Mouse (Mus musculus) liver, embryonic 12.5 days (tissue): Measurements from ENCODE around the gene Pheta2. TPM values are rescaled to one million over a fixed set of nuclear protein-coding genes. Genes with fewer than 3 reads are reported as not detected.

ENCODE experiments used
- ATAC-seq: fragments of 200-750 bp; cut with Nextera tagmentation; 2 replicates; pipeline ENCODE4 v1.8.0; 2017; ENCODE audit warnings: moderate number of reproducible peaks, mild to moderate bottlenecking, moderate library complexity
- H3K27ac ChIP-seq: fragments of 300-500 bp; sonication (generic); 2 replicates; pipeline ENCODE4 v1.5.1; 2016; ENCODE audit warnings: mild to moderate bottlenecking
- H3K27me3 ChIP-seq: fragments of 300-500 bp; sonication (generic); replicated peaks from 2 replicates; pipeline ENCODE4 v1.6.1; 2016; ENCODE audit warnings: mild to moderate bottlenecking, moderate library complexity
- H3K36me3 ChIP-seq: fragments of 300-500 bp; sonication (generic); 2 replicates; pipeline ENCODE4 v1.6.1; 2016; ENCODE audit warnings: mild to moderate bottlenecking, moderate library complexity
- H3K4me1 ChIP-seq: fragments of 300-500 bp; sonication (generic); 2 replicates; pipeline ENCODE4 v1.6.1; 2016
- H3K4me2 ChIP-seq: fragments of 300-500 bp; sonication (generic); 2 replicates; pipeline ENCODE4 v1.6.1; 2016; ENCODE audit warnings: mild to moderate bottlenecking, moderate library complexity
- H3K4me3 ChIP-seq: fragments of 300-500 bp; sonication (generic); 2 replicates; pipeline ENCODE4 v1.5.1; 2016; ENCODE audit warnings: mild to moderate bottlenecking, moderate library complexity
- H3K9ac ChIP-seq: fragments of 300-500 bp; sonication (generic); 2 replicates; pipeline ENCODE4 v1.6.1; 2016; ENCODE audit warnings: mild to moderate bottlenecking, moderate library complexity
- H3K9me3 ChIP-seq: fragments of 300-500 bp; sonication (generic); replicated peaks from 2 replicates; pipeline ENCODE4 v1.6.1; 2016; ENCODE audit warnings: mild to moderate bottlenecking, moderate library complexity
- WGBS: fragments of 180-500 bp; shearing (Covaris S2); methylation state at CpG from one replicate; pipeline ENCODE4 v1.1.7; 2016; ENCODE audit not compliant: insufficient replicate concordance; 5-methylcytosine and 5-hydroxymethylcytosine counted together
- polyA plus RNA-seq: library from polyadenylated mRNA; unstranded; fragments of >200 nt; fragmentation: Nextera tagmentation; extraction: Ambion mirVana; gene quantifications from 2 replicates; pipeline ENCODE4 v1.2.1, GENCODE M21; 2016

The Pheta2 gene
- 39.1 and 42.8 TPM in 2 replicates for polyA plus RNA-seq

GRCm38 (mm10) chr15:82338593-82339112, at the start of gene Pheta2, which contains the start of the genes Naga and Smdt1:
Pheta2 (plus strand) TSS chr15:82338942.
Naga (minus strand) TSS chr15:82338925.
Smdt1 (plus strand) TSS chr15:82338959.
- peak; percentile 82 for ATAC-seq
- Histone ChIP-seq H3K4me3 (peak within 1 kb of the TSS; percentile 75), H3K9me3 (no peaks in the 10 kb centered on the region), H3K36me3 (peaks cover 44% of the 10 kb centered on the region), H3K27ac (peak within 1 kb of the TSS; percentile 100), H3K4me2 (peak within 1 kb of the TSS; percentile 94), H3K9ac (peak within 1 kb of the TSS; percentile 96), H3K27me3 (no peaks in the 10 kb centered on the region), H3K4me1 (peaks cover 63% of the 10 kb centered on the region)
- under 1% methylated on average over 41 of the region's 41 CpGs for WGBS

DNA sequence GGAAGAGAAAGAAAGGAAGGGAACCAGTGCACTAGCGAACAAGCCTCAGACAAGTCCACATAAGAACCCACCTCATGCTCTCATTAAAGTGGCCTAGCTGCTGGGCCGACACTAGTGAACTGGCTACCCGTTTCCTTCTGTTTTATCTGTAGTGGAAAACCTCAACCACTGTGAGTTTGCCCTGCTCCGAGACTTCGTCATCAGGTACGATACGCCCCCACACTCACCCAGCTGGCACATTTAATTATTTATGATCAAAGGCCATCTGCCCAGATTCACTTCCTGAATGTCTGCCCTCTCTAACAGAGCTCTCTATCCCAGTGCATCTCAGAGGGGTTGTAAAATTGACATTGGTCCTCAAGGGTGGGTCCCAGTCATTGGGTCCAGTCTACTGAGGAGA, 48.5 kb upstream of the Pheta2 start:
- 65% methylated on average over 7 of the region's 7 CpGs for WGBS
- peaks cover 16% of the 10 kb centered on the region for H3K4me1 ChIP-seq

DNA sequence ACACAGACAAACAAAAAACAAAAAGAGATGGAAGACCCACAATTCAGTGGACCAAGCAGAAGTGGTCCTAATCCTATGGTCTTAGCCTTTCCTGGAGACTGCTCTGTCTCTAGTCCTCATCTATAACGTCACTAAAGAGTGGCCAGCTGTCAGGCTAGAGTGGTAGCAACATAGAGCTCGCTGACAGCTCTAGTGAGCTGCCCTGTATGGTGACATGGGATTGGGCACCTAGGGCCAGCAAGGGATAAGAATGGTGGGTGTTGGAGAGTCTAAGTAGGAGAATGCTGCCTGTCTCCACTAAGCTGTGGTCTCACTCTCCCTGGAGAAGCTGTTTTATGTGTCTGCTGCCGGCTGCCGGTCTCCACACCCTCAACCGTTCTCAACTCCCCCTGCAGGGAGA, 45.9 kb upstream of the Pheta2 start:
- no peak overlapping the region for H3K9ac ChIP-seq
- H3K9me3 ChIP-seq = no peaks in the 10 kb centered on the region
- H3K27ac ChIP-seq = no peak overlapping the region
- WGBS = 36% methylated on average over 5 of the region's 5 CpGs
- H3K27me3 ChIP-seq = 0 out of 2 replicates have a peak, but pooled peaks cover 12% of the 10 kb centered on the region
- no peak overlapping the region for H3K4me2 ChIP-seq
- no peak overlapping the region for H3K4me3 ChIP-seq
- no peaks in the 10 kb centered on the region for H3K36me3 ChIP-seq
- H3K4me1 ChIP-seq = peaks cover 14% of the 10 kb centered on the region
- ATAC-seq = no peak

More for the DNA sequence above, 48.5 kb upstream of the Pheta2 start:
- no peak overlapping the region for H3K4me3 ChIP-seq
- no peak overlapping the region for H3K27ac ChIP-seq
- H3K27me3 ChIP-seq = peaks cover 15% of the 10 kb centered on the region; the same call in 1 of the 2 replicates
- H3K9ac ChIP-seq = no peak overlapping the region
- no peaks in the 10 kb centered on the region for H3K9me3 ChIP-seq
- no peak for ATAC-seq
- no peak overlapping the region for H3K4me2 ChIP-seq
- H3K36me3 ChIP-seq = no peaks in the 10 kb centered on the region

DNA sequence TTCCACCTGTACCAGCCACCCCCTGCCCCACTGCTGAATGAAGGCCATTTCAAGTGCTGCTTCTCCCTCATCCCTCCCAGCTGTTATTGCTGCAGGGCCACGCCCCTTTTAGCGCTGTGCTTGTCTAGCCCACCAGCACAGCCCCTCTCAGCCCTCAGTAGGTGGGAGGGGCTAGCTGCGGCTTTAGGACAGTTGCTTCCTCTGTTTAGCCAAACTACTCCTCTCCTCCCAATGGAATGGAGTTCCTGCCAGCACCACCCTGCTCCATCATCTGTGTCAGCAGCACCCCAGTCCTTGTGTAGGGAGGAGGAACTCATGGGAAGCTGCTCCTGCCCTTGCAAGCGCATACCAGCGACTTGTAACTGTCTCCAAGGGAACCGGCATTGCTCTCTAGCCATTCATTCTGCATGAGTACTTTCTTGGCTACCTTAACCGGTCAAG, 45.5 kb upstream of the Pheta2 start:
- WGBS = 20% methylated on average over 7 of the region's 7 CpGs
- no peak overlapping the region for H3K4me3 ChIP-seq
- ATAC-seq = 0 out of 2 replicates have a peak, but pooled peaks have one; percentile 15
- no peaks in the 10 kb centered on the region for H3K36me3 ChIP-seq
- peaks cover 14% of the 10 kb centered on the region for H3K4me1 ChIP-seq
- no peak overlapping the region for H3K27ac ChIP-seq
- no peaks in the 10 kb centered on the region for H3K9me3 ChIP-seq
- peak overlapping the region; percentile 3 for H3K4me2 ChIP-seq
- H3K27me3 ChIP-seq = 0 out of 2 replicates have a peak, but pooled peaks cover 12% of the 10 kb centered on the region
- no peak overlapping the region for H3K9ac ChIP-seq

GRCm38 (mm10) chr15:82294059-82294458, 44.7 kb upstream of the Pheta2 start:
- Histone ChIP-seq H3K9me3 (no peaks in the 10 kb centered on the region), H3K27me3 (peaks cover 16% of the 10 kb centered on the region), H3K4me1 (peaks cover 18% of the 10 kb centered on the region), H3K27ac (no peak overlapping the region), H3K4me3 (no peak overlapping the region), H3K4me2 (no peak overlapping the region), H3K9ac (no peak overlapping the region), H3K36me3 (no peaks in the 10 kb centered on the region)
- 44% methylated on average over 8 of the region's 8 CpGs for WGBS
- no peak for ATAC-seq

GRCm38 (mm10) chr15:82298764-82299561, 39.8 kb upstream of the Pheta2 start, which contains the start of gene Wbp2nl:
Wbp2nl (plus strand) TSS chr15:82298954.
- Histone ChIP-seq H3K4me1 (peaks cover 17% of the 10 kb centered on the region), H3K27ac (no peak within 1 kb of the TSS), H3K27me3 (peaks cover 13% of the 10 kb centered on the region), H3K36me3 (no peaks in the 10 kb centered on the region), H3K9me3 (no peaks in the 10 kb centered on the region), H3K4me2 (peak within 1 kb of the TSS; percentile 43), H3K4me3 (no peak within 1 kb of the TSS; the same call in 1 of the 2 replicates), H3K9ac (no peak within 1 kb of the TSS)
- ATAC-seq = peak; percentile 27; the same call in 1 of the 2 replicates
- 52% methylated on average over 39 of the region's 39 CpGs for WGBS

DNA sequence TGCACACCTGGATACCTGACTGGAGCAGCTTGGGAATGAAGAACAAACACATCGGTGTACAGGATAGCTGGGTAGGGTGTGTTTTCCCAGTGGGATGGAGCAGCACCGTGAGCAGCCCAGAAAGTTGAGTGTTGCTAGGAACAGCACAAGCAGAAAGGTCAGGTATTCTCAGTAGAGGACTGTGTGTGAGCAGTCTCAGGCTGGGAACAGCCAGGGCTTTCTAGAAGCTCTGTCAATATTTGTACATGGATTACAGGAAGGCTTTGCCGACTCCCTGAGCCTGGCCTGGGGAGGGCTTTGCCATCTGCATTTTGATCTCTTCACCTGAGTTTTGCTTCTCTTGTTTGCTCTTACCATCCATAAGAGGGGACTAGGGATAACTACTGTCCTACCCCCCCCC, 31.6 kb upstream of the Pheta2 start:
- Histone ChIP-seq H3K9me3 (no peaks in the 10 kb centered on the region), H3K9ac (no peak overlapping the region), H3K4me1 (peaks cover 14% of the 10 kb centered on the region), H3K27ac (no peak overlapping the region), H3K27me3 (0 out of 2 replicates have a peak, but pooled peaks cover 7% of the 10 kb centered on the region), H3K4me2 (no peak overlapping the region), H3K4me3 (no peak overlapping the region), H3K36me3 (no peaks in the 10 kb centered on the region)
- ATAC-seq = no peak
- WGBS = 67% methylated on average over 3 of the region's 3 CpGs

DNA sequence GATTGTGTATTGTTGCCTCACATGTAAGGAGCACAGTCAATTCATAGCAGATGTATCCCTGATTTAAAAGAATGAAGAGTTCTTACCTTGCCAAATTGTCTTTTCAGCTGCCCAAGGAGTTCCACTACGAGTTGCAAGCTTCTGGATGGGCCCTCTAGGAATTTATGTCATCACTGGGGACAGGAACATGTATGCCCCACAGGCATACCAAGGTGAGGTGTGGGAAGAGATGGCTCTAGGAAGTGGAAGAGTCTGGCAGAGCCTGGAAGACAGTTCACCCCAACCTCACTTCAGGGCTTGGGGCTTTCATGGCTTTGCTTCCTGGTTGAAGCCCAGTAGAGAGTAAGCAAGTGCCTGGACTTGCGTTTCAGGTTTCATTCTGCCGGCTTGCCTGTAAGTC, 30.3 kb upstream of the Pheta2 start:
- Histone ChIP-seq H3K4me3 (no peak overlapping the region), H3K4me1 (peaks cover 14% of the 10 kb centered on the region), H3K4me2 (no peak overlapping the region), H3K27ac (no peak overlapping the region), H3K27me3 (0 out of 2 replicates have a peak, but pooled peaks cover 7% of the 10 kb centered on the region), H3K9ac (no peak overlapping the region), H3K9me3 (no peaks in the 10 kb centered on the region), H3K36me3 (no peaks in the 10 kb centered on the region)
- WGBS = 79% methylated on average over 3 of the region's 3 CpGs
- ATAC-seq = no peak

GRCm38 (mm10) chr15:82317839-82318238, 20.9 kb upstream of the Pheta2 start:
- Histone ChIP-seq H3K4me2 (no peak overlapping the region), H3K4me1 (peaks cover 9% of the 10 kb centered on the region), H3K36me3 (no peaks in the 10 kb centered on the region), H3K27me3 (no peaks in the 10 kb centered on the region), H3K4me3 (no peak overlapping the region), H3K27ac (no peak overlapping the region), H3K9me3 (no peaks in the 10 kb centered on the region), H3K9ac (no peak overlapping the region)
- ATAC-seq = no peak
- WGBS = 69% methylated on average over 6 of the region's 6 CpGs

- Histone ChIP-seq H3K36me3 (no peaks in the 10 kb centered on the region), H3K9ac (no peak overlapping the region), H3K9me3 (no peaks in the 10 kb centered on the region), H3K4me2 (no peak overlapping the region), H3K4me3 (no peak overlapping the region), H3K27ac (no peak overlapping the region), H3K27me3 (no peaks in the 10 kb centered on the region), H3K4me1 (peaks cover 5% of the 10 kb centered on the region)
- ATAC-seq = no peak
- 69% methylated on average over 1 of the region's 1 CpGs for WGBS
These were observed 19.1 kb upstream of the Pheta2 start for GRCm38 (mm10) chr15:82319613-82320012.

- no peak overlapping the region for H3K9ac ChIP-seq
- no peaks in the 10 kb centered on the region for H3K36me3 ChIP-seq
- H3K9me3 ChIP-seq = no peaks in the 10 kb centered on the region
- ATAC-seq = no peak
- no peak overlapping the region for H3K4me3 ChIP-seq
- H3K27me3 ChIP-seq = no peaks in the 10 kb centered on the region
- 72% methylated on average over 8 of the region's 8 CpGs for WGBS
- 0 out of 2 replicates have a peak, but pooled peaks cover 4% of the 10 kb centered on the region for H3K4me1 ChIP-seq
- H3K4me2 ChIP-seq = no peak overlapping the region
- no peak overlapping the region for H3K27ac ChIP-seq
These were observed 16.5 kb upstream of the Pheta2 start for GRCm38 (mm10) chr15:82322195-82322594.

DNA sequence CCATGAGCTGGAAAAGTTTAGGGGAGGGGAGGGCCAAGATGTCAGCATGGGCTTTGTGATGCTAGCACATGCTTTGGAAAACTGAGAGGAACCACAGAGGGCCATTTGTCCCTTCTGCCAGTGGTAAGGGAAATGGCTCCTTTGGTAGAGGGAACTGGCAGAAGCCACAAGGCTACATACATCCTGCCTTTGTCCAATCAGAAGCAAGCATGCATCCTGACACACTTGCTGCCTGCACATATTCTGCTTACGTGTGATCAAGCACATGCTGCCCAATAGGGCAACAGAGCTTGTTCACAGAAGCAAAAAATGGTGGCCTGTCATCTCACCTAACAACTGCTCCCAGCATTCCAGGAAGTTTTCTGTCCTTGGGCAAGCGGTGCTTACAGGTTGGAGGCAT, 13.4 kb upstream of the Pheta2 start:
- Histone ChIP-seq H3K9me3 (no peaks in the 10 kb centered on the region), H3K4me3 (no peak overlapping the region), H3K27me3 (no peaks in the 10 kb centered on the region), H3K9ac (no peak overlapping the region), H3K27ac (no peak overlapping the region), H3K4me1 (peaks cover 22% of the 10 kb centered on the region), H3K36me3 (peaks cover 22% of the 10 kb centered on the region), H3K4me2 (no peak overlapping the region)
- no peak for ATAC-seq
- WGBS = 61% methylated on average over 2 of the region's 2 CpGs
